Mouse (Mus musculus) E14TG2a.4 (cell line): ENCODE results near the gene Nudcd3.

Source experiments
- CTCF ChIP-seq: conservative IDR thresholded peaks from 2 replicates; pipeline ENCODE4 v1.5.1; 2014; ENCODE audit warnings: low read length
- POU5F1 ChIP-seq: IDR thresholded peaks from 2 replicates; pipeline ENCODE4 v1.6.1; 2014; ENCODE audit warnings: low read length, borderline replicate concordance

GRCm38 (mm10) chr11:6065551-6066121 is 134.6 kb downstream of the Nudcd3 start:
- TF ChIP-seq CTCF (no peak), POU5F1 (no peak)
